Mouse (Mus musculus) heart, postnatal 0 days (tissue): ENCODE results near the gene Topors. TPM values are rescaled to one million over a fixed set of nuclear protein-coding genes. Genes with fewer than 3 reads are reported as not detected.

Experiments
- ATAC-seq: fragments of 200-750 bp; cut with Nextera tagmentation; 2 replicates; pipeline ENCODE4 v1.8.0; 2017; ENCODE audit warnings: low read depth, moderate number of reproducible peaks, moderate library complexity; ENCODE audit not compliant: insufficient read depth
- DNase-seq: peaks from one replicate; pipeline ENCODE4 v3.0.0-alpha.2; 2016; ENCODE audit warnings: low spot score
- H3K27ac ChIP-seq: fragments of 300-500 bp; sonication (generic); 2 replicates; pipeline ENCODE4 v1.5.1; 2014; ENCODE audit warnings: low read depth, mild to moderate bottlenecking
- H3K27me3 ChIP-seq: fragments of 300-500 bp; sonication (generic); 2 replicates; pipeline ENCODE4 v1.6.1; 2014; ENCODE audit warnings: low read length, mixed read lengths; ENCODE audit not compliant: control insufficient read depth, insufficient read depth
- H3K36me3 ChIP-seq: fragments of 300-500 bp; sonication (generic); replicated peaks from 2 replicates; pipeline ENCODE4 v1.6.1; 2014; ENCODE audit warnings: low read length, mixed read lengths; ENCODE audit not compliant: control insufficient read depth, insufficient read depth
- H3K4me1 ChIP-seq: fragments of 300-500 bp; sonication (generic); 2 replicates; pipeline ENCODE4 v1.6.1; 2014; ENCODE audit warnings: antibody characterized with exemption; ENCODE audit not compliant: control insufficient read depth, insufficient read depth
- H3K4me2 ChIP-seq: fragments of 300-500 bp; sonication (generic); 2 replicates; pipeline ENCODE4 v1.6.1; 2014; ENCODE audit warnings: low read depth, mild to moderate bottlenecking, low read length, moderate library complexity
- H3K4me3 ChIP-seq: fragments of 300-500 bp; sonication (generic); 2 replicates; pipeline ENCODE4 v1.5.1; 2014; ENCODE audit warnings: low read depth, low read length
- H3K9ac ChIP-seq: fragments of 300-500 bp; sonication (generic); replicated peaks from 2 replicates; pipeline ENCODE4 v1.6.1; 2014; ENCODE audit warnings: low read depth, low read length, mixed read lengths
- H3K9me3 ChIP-seq: fragments of 300-500 bp; sonication (generic); replicated peaks from 2 replicates; pipeline ENCODE4 v1.6.1; 2016; ENCODE audit warnings: low read length; ENCODE audit not compliant: control insufficient read depth
- CTCF ChIP-seq: IDR thresholded peaks from 2 replicates; pipeline ENCODE4 v1.5.1; 2016; ENCODE audit warnings: antibody characterized with exemption, control low read depth, low read depth
- EP300 ChIP-seq: IDR thresholded peaks from 2 replicates; pipeline ENCODE4 v1.6.1; 2016; ENCODE audit warnings: antibody characterized with exemption, low read depth
- WGBS: fragments of 180-500 bp; shearing (Covaris S2); extraction: QIAGEN DNeasy Blood & Tissue Kit; methylation state at CpG from one replicate; pipeline ENCODE4 v1.1.7; 2014; 5-methylcytosine and 5-hydroxymethylcytosine counted together
- polyA plus RNA-seq: library from polyadenylated mRNA; unstranded; fragments of >200 nt; fragmentation: Nextera tagmentation; extraction: Ambion mirVana; gene quantifications from 2 replicates; pipeline ENCODE4 v1.2.1, GENCODE M21; 2015
- total RNA-seq: library from RNA; depleted of rRNA; stranded (reverse); fragments of >200 nt; gene quantifications from 2 replicates; pipeline ENCODE4 v1.2.3, GENCODE M21; 2014; ENCODE audit warnings: low replicate concordance

Gene Topors
- total and polyA plus RNA-seq, 2 experiments from 2014 or later: 15.5 to 30.3 TPM

DNA sequence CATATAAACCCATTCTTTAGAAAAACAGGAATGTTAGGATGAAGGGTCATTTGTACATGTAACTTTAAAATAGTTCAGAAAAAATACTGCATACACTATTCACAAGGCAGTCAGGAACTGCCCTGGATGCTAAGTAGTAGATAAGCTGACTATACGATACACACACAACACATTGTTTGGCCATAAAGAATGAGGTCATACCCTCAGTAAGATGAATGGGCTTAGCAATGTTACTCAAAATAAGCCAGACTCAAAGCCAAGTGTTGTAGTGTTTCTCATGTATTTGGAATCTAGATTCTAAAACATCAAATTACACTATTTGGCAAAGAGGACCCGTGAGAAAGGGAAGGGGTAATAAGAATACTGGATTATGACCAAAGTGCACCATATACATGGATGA lies 15.9 kb downstream of the Topors start:
- ATAC-seq (peak; percentile 53; the same call in 1 of the 2 replicates), DNase-seq (no peak)
- H3K27me3 ChIP-seq: no peaks in the 10 kb centered on the region
- H3K9ac ChIP-seq: no peak overlapping the region
- H3K4me1 ChIP-seq: no peaks in the 10 kb centered on the region
- no peak overlapping the region for H3K4me2 ChIP-seq
- WGBS: 31% methylated on average over 2 of the region's 2 CpGs
- no peak overlapping the region for H3K4me3 ChIP-seq
- 0 out of 2 replicates have a peak, but pooled peaks cover 1% of the 10 kb centered on the region for H3K36me3 ChIP-seq
- no peaks in the 10 kb centered on the region for H3K9me3 ChIP-seq
- TF ChIP-seq EP300 (no peak), CTCF (no peak)
- H3K27ac ChIP-seq: no peak overlapping the region

DNA sequence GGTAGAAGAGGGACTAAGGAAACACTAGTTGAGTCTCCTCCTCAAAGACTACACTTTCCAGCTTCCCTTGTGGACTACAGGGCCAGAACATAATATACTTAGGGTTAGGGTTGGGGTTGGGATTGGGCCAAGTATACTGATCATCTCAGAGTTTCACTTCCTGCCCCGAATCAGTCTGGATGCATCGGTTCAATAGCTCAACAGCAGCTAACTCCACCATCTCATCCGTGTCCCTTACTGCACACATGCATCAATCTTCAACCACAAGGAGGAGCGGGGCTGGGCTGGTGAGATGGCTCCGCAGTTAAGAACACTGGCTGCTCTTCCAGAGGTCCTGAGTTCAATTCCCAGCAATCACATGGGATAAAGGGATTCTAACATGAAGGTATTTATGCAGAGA lies 18.7 kb downstream of the Topors start:
- no peak overlapping the region for H3K4me2 ChIP-seq
- no peaks in the 10 kb centered on the region for H3K27me3 ChIP-seq
- TF ChIP-seq EP300 (no peak), CTCF (no peak)
- H3K4me3 ChIP-seq: no peak overlapping the region
- no peak overlapping the region for H3K9ac ChIP-seq
- no peak overlapping the region for H3K27ac ChIP-seq
- no peaks in the 10 kb centered on the region for H3K4me1 ChIP-seq
- ATAC-seq (no peak), DNase-seq (no peak)
- no peaks in the 10 kb centered on the region for H3K9me3 ChIP-seq
- no peaks in the 10 kb centered on the region for H3K36me3 ChIP-seq
- 84% methylated on average over 5 of the region's 5 CpGs for WGBS

DNA sequence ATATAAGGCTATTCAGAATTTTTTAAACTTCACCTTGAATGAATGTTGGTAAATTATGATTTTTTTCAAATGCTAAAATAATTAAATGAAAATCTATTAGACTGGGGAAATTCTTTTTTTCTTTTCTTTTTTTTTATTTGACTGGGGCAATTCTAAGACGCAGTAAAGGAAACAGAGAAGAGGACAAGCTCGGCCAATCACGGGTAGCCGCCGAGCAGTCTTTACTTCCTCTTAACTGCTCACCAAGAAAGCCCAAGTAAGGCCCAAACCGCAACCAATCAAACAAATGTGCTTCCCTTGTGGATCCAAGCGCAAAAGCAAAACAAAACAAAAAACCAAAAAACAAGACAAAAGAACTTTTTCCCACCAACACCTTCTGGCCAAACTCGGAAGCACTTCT lies 25.6 kb downstream of the Topors start:
- ATAC-seq: no peak

DNA sequence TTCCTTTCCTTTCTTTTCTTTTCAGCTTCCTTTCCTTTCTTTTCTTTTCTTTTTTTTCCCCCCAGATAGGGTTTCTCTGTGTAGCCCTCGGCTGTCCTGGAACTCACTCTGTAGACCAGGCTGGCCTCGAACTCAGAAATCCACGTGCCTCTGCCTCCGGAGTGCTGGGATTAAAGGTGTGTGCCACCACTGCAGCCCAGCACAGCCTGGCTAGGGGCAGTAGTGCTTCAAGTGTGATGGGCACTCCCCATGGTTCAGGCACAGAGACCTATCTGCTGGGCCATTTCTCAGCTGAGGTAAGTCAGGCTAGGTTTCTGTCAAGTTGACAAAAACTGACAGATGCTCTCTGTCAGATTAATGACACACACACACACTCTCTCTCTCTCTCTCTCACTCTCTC lies 26.6 kb downstream of the Topors start:
- Histone ChIP-seq H3K4me1 (peaks cover 4% of the 10 kb centered on the region), H3K4me2 (no peak overlapping the region), H3K27ac (no peak overlapping the region), H3K36me3 (no peaks in the 10 kb centered on the region), H3K9me3 (no peaks in the 10 kb centered on the region), H3K9ac (no peak overlapping the region), H3K27me3 (no peaks in the 10 kb centered on the region), H3K4me3 (no peak overlapping the region)
- no peak for ATAC-seq
- TF ChIP-seq EP300 (no peak), CTCF (no peak)
- 77% methylated on average over 4 of the region's 4 CpGs for WGBS
- no peak for DNase-seq

More for the DNA sequence above, 25.6 kb downstream of the Topors start:
- H3K4me1 ChIP-seq: no peaks in the 10 kb centered on the region; the same call in 1 of the 2 replicates
- 83% methylated on average over 8 of the region's 8 CpGs for WGBS
- no peaks in the 10 kb centered on the region for H3K36me3 ChIP-seq
- H3K9ac ChIP-seq: no peak overlapping the region
- no peaks in the 10 kb centered on the region for H3K9me3 ChIP-seq
- no peak overlapping the region for H3K4me3 ChIP-seq
- no peaks in the 10 kb centered on the region for H3K27me3 ChIP-seq
- no peak overlapping the region for H3K27ac ChIP-seq
- TF ChIP-seq CTCF (no peak), EP300 (no peak)
- no peak for DNase-seq
- H3K4me2 ChIP-seq: no peak overlapping the region

DNA sequence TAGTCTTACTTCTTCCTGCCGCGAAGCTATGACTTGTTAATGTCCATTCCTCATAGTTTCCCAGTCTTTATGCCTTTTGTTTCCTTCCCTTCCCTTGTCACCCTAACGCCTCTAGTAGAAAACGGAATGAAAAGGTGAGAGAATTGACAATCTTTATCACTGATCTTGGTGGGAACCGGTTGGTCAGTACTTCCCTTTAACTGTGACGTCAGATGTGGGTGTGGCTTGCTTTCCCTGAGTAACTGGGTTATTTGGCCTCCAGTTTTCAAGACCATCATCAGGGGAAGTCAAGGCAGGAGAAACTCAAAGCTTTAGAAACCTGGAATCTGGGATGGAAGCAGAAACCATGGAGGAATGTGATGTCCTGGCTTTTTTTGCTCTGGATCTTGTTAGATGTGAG lies 27.7 kb downstream of the Topors start:
- H3K27ac ChIP-seq: no peak overlapping the region
- no peak overlapping the region for H3K4me2 ChIP-seq
- no peaks in the 10 kb centered on the region; the same call in 1 of the 2 replicates for H3K36me3 ChIP-seq
- no peaks in the 10 kb centered on the region for H3K9me3 ChIP-seq
- ATAC-seq: no peak
- TF ChIP-seq EP300 (no peak), CTCF (no peak)
- no peak overlapping the region for H3K4me3 ChIP-seq
- peaks cover 4% of the 10 kb centered on the region for H3K4me1 ChIP-seq
- 49% methylated on average over 6 of the region's 6 CpGs for WGBS
- no peak overlapping the region for H3K9ac ChIP-seq
- DNase-seq: no peak
- H3K27me3 ChIP-seq: no peaks in the 10 kb centered on the region

DNA sequence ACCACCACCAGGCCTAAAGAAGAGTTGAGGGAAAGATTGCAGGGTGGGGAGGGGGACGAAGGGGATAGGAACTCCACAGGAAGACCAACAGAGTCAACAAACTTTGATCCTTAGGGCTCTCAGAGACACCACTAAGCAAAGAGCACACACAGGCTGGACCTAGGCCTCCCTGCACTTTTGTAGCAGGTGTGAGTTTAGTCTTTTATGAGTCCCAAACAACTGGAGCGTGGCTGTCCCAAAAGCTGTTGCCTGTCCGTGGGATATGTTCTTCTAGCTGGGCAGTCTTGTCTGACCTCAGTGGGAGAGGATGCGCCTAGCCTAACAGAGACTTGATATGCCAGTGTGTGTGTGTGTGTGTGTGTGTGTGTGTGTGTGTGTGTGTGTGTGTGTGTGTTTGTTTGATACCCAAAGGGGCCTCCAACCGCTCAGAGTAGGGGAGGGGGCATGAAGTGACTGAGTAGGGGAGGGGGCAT lies 29.3 kb downstream of the Topors start:
- Histone ChIP-seq H3K4me1 (peaks cover 4% of the 10 kb centered on the region), H3K27ac (peak overlapping the region; percentile 88), H3K27me3 (no peaks in the 10 kb centered on the region), H3K4me2 (peak overlapping the region; percentile 94), H3K9ac (peak overlapping the region; percentile 74; the same call in 1 of the 2 replicates), H3K36me3 (no peaks in the 10 kb centered on the region; the same call in 1 of the 2 replicates), H3K4me3 (peak overlapping the region; percentile 86), H3K9me3 (no peaks in the 10 kb centered on the region)
- 63% methylated on average over 5 of the region's 5 CpGs for WGBS
- ATAC-seq (no peak), DNase-seq (no peak)
- TF ChIP-seq CTCF (no peak), EP300 (no peak)
